Mouse (Mus musculus): ENCODE results near the gene Ypel3. TPM values are rescaled to one million over a fixed set of nuclear protein-coding genes. Genes with fewer than 3 reads are reported as not detected.

Ypel3 gene
- polyA plus RNA-seq, 1 experiment = 74.3 TPM

DNA sequence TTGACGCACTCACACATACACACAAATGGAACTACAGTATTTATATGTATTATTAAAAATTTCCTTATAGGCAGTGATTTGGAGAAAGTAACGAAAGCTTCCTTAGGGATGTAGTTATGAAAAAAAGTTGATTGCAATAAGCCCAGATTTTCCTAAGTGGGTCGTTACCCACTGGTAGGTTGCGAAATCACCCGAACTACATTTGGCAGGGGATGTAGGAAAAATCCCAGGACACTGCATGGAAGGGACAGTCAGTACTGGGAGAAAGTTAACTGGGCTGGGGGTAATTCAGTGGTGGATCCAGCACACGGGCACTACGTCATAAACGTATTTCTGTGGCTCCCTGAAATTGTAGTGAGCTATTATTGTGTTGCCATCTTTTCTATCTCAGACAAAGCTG, 39.7 kb downstream of the Ypel3 start:
- no peaks in the 10 kb centered on the region for H3K27me3 ChIP-seq (ENCODE audit: control insufficient read depth, insufficient read depth, low read length)
- no peak overlapping the region for H3K27ac ChIP-seq (ENCODE audit: control insufficient read depth, insufficient read depth, low read depth, low read length)
- TF ChIP-seq CTCF (IDR thresholded peaks at IDR 0.05; ENCODE audit: control insufficient read depth, insufficient read depth, insufficient replicate concordance, low read depth, low read length) (no peak), POLR2A (IDR thresholded peaks at IDR 0.05; ENCODE audit: control insufficient read depth, low read depth, low read length) (no peak)
- H3K36me3 ChIP-seq (ENCODE audit: control insufficient read depth, insufficient read depth, low read length) = no peaks in the 10 kb centered on the region
- no peak overlapping the region for H3K4me3 ChIP-seq (ENCODE audit: control insufficient read depth, low read depth, low read length)
- no peaks in the 10 kb centered on the region for H3K4me1 ChIP-seq (ENCODE audit: control insufficient read depth, insufficient read depth, low read length)

DNA sequence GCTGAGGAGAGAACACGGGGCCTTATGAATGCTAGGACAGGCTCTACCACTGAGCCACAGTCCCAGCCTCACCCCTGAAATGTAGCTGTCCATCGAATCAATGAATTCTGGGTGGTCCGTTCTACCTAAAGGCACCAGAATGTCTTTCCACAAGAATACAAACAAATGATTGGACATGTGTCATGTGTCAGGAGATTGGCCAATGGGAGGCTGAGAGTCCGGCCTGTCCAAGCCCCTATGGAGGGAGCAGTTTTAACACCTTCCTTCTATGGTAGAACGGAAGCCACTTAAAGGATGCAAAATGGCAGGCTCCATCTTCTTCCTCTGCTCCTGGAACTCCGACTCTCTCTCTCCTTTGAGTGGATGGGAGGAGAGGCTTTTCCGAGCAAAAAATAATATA, 40.8 kb downstream of the Ypel3 start:
- Histone ChIP-seq H3K4me1 (ENCODE audit: control insufficient read depth, insufficient read depth, low read length) (peaks cover 2% of the 10 kb centered on the region; the same call in 1 of the 2 replicates), H3K27ac (ENCODE audit: control insufficient read depth, insufficient read depth, low read depth, low read length) (no peak overlapping the region), H3K36me3 (ENCODE audit: control insufficient read depth, insufficient read depth, low read length) (no peaks in the 10 kb centered on the region), H3K27me3 (ENCODE audit: control insufficient read depth, insufficient read depth, low read length) (no peaks in the 10 kb centered on the region), H3K4me3 (ENCODE audit: control insufficient read depth, low read depth, low read length) (no peak overlapping the region)
- no peak for TF ChIP-seq POLR2A (IDR thresholded peaks at IDR 0.05; ENCODE audit: control insufficient read depth, low read depth, low read length)
- TF ChIP-seq CTCF (IDR thresholded peaks at IDR 0.05; ENCODE audit: control insufficient read depth, insufficient read depth, insufficient replicate concordance, low read depth, low read length) = no peak

DNA sequence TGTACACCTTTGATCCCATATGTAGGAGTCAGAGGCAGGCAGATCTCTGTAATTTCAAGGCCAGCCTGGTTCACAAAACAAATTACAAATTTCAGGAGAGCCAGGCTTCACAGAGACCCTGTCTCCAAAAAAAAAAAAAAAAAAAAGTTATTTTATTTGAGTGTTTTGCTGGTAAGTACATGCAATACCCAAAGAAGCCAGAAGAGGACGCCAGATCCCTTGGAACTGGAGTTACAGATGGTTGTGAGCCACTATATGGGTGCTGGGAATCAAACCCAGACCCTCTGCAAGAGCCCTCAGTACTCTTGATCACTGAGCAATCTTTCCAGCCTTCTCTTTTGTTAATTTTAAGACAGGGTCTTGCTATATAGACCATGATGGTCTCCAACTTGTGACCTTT, 42.1 kb downstream of the Ypel3 start:
- no peak for TF ChIP-seq CTCF (IDR thresholded peaks at IDR 0.05; ENCODE audit: control insufficient read depth, insufficient read depth, insufficient replicate concordance, low read depth, low read length)
- TF ChIP-seq POLR2A (IDR thresholded peaks at IDR 0.05; ENCODE audit: control insufficient read depth, low read depth, low read length) = no peak

DNA sequence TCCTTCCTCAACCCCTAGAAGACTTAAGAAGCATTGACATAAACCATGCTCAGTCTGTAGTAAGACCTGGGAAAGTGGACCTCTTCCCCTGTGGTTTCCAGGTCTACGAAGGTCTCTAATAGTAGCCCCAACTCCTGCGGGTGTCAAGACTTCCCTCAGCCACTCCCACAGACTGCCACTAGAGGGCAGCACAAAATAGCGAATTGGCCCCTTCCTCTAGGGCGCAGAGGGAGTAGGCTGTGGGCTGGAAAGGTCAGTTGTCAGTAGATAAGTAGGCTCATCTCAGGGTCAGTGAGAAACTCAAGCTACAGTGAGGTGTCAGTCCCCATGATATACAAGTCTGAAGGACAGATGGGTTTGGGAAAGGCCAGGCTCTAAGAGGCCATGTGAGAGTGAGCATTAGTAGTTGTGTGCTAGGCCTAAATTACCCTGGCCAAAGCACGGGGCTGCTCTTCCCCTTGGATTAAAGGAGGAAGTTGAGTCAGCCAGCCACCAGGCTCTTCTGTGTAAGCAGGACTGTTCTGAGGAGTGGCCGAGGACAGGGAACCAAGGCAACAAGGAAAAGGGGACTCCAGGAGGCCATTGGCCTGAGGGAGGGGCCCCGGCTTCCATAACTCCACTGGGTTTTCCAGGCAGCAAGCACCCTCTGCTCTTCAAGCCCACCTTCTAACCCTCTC, 45.2 kb downstream of the Ypel3 start:
- no peaks in the 10 kb centered on the region for H3K27me3 ChIP-seq (ENCODE audit: control insufficient read depth, insufficient read depth, low read length)
- no peak overlapping the region for H3K4me3 ChIP-seq (ENCODE audit: control insufficient read depth, low read depth, low read length)
- H3K27ac ChIP-seq (ENCODE audit: control insufficient read depth, insufficient read depth, low read depth, low read length) = no peak overlapping the region
- TF ChIP-seq CTCF (IDR thresholded peaks at IDR 0.05; ENCODE audit: control insufficient read depth, insufficient read depth, insufficient replicate concordance, low read depth, low read length) (peak; percentile 93), POLR2A (IDR thresholded peaks at IDR 0.05; ENCODE audit: control insufficient read depth, low read depth, low read length) (no peak)
- H3K36me3 ChIP-seq (ENCODE audit: control insufficient read depth, insufficient read depth, low read length) = no peaks in the 10 kb centered on the region
- H3K4me1 ChIP-seq (ENCODE audit: control insufficient read depth, insufficient read depth, low read length) = peaks cover 4% of the 10 kb centered on the region

More for the DNA sequence above, 42.1 kb downstream of the Ypel3 start:
- Histone ChIP-seq H3K27me3 (ENCODE audit: control insufficient read depth, insufficient read depth, low read length) (no peaks in the 10 kb centered on the region), H3K4me1 (ENCODE audit: control insufficient read depth, insufficient read depth, low read length) (peaks cover 2% of the 10 kb centered on the region; the same call in 1 of the 2 replicates), H3K4me3 (ENCODE audit: control insufficient read depth, low read depth, low read length) (no peak overlapping the region), H3K27ac (ENCODE audit: control insufficient read depth, insufficient read depth, low read depth, low read length) (no peak overlapping the region), H3K36me3 (ENCODE audit: control insufficient read depth, insufficient read depth, low read length) (no peaks in the 10 kb centered on the region)

DNA sequence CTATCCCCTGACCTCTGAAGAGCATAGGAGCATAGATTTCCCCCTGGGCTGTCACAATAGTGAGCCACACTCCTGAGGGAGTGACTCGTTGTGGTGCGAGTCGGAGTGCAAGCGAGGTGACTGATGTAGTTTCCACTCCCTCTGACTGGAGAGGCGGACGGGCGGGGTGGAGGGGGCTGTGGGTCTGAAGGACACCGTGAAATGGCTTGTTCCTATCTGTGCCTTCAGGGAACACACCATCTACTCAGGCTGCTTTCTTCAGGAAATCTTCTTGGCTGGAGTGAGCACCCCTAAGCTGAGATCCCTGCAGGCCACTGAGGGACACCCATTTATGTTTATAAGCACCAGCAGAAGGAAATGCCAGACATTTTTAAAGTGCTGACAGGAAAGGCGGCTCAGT, 46.0 kb downstream of the Ypel3 start:
- Histone ChIP-seq H3K27ac (ENCODE audit: control insufficient read depth, insufficient read depth, low read depth, low read length) (no peak overlapping the region), H3K4me1 (ENCODE audit: control insufficient read depth, insufficient read depth, low read length) (peaks cover 4% of the 10 kb centered on the region), H3K36me3 (ENCODE audit: control insufficient read depth, insufficient read depth, low read length) (no peaks in the 10 kb centered on the region), H3K4me3 (ENCODE audit: control insufficient read depth, low read depth, low read length) (no peak overlapping the region), H3K27me3 (ENCODE audit: control insufficient read depth, insufficient read depth, low read length) (no peaks in the 10 kb centered on the region)
- no peak for TF ChIP-seq CTCF (IDR thresholded peaks at IDR 0.05; ENCODE audit: control insufficient read depth, insufficient read depth, insufficient replicate concordance, low read depth, low read length)

GRCm38 (mm10) chr7:126823202-126823711, 46.5 kb downstream of the Ypel3 start:
- peaks cover 4% of the 10 kb centered on the region for H3K4me1 ChIP-seq (ENCODE audit: control insufficient read depth, insufficient read depth, low read length)
- no peak for TF ChIP-seq POLR2A (IDR thresholded peaks at IDR 0.05; ENCODE audit: control insufficient read depth, low read depth, low read length)
- TF ChIP-seq CTCF (IDR thresholded peaks at IDR 0.05; ENCODE audit: control insufficient read depth, insufficient read depth, insufficient replicate concordance, low read depth, low read length) = no peak
- no peak overlapping the region for H3K4me3 ChIP-seq (ENCODE audit: control insufficient read depth, low read depth, low read length)
- no peak overlapping the region for H3K27ac ChIP-seq (ENCODE audit: control insufficient read depth, insufficient read depth, low read depth, low read length)
- no peaks in the 10 kb centered on the region for H3K36me3 ChIP-seq (ENCODE audit: control insufficient read depth, insufficient read depth, low read length)
- no peaks in the 10 kb centered on the region for H3K27me3 ChIP-seq (ENCODE audit: control insufficient read depth, insufficient read depth, low read length)

DNA sequence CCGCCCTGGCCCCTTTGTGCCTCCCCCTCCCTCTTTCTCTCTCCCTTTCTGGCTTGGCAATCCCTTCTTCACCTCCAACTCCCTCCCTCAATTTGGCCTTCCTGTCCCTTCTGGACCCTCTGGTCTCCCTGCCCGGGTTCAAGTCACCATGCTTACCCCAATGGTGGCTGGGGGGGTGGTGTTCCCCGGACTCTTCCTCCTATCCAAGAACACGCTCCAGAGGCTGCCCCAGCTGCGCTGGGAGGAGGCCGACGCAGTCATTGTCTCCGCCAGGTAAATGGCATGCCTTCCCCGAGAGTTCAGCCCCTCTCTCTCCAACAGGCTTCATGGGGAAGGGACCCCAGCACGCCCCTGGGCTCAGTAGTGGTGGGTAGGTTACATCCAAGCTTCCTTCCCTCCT, 47.2 kb downstream of the Ypel3 start:
- H3K4me1 ChIP-seq (ENCODE audit: control insufficient read depth, insufficient read depth, low read length) = peaks cover 4% of the 10 kb centered on the region
- H3K4me3 ChIP-seq (ENCODE audit: control insufficient read depth, low read depth, low read length) = no peak overlapping the region

More for the DNA sequence above, 47.2 kb downstream of the Ypel3 start:
- Histone ChIP-seq H3K27ac (ENCODE audit: control insufficient read depth, insufficient read depth, low read depth, low read length) (no peak overlapping the region), H3K36me3 (ENCODE audit: control insufficient read depth, insufficient read depth, low read length) (no peaks in the 10 kb centered on the region), H3K27me3 (ENCODE audit: control insufficient read depth, insufficient read depth, low read length) (no peaks in the 10 kb centered on the region; the same call in 1 of the 2 replicates)
- TF ChIP-seq POLR2A (IDR thresholded peaks at IDR 0.05; ENCODE audit: control insufficient read depth, low read depth, low read length) (no peak), CTCF (IDR thresholded peaks at IDR 0.05; ENCODE audit: control insufficient read depth, insufficient read depth, insufficient replicate concordance, low read depth, low read length) (no peak)

All from testis, adult 2 months (tissue).